In the genomic region with DNA sequence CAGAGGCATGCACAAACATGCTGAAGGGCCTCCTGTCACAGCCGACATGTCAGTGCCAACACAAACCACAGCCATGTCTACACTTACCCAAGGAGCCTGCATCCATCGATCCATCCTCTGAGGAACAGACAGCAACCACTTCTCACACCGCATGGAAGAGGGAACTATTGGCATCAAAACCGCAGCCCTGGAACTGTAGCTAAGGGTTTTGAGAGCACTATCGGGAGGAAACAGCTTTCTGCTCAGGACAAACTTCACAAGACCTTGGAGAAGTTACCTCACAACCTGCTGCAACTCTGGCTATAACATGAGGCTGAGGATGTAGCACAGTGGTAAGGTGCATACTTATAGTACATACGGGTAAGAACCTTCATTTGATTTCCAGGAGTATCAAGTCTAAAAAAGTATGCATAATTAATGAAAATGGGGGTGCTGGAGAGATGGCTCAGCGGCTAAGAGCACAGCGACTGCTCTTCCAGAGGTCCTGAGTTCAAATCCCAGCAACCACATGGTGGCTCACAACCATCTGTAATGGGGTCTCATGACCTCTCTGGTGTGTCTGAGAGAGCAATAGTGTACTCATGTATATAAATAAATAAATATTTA, we compare ENCODE assay signal across 1 mouse cellular context.
TF ChIP-seq lines count a peak whose summit lies in the region.

No protein-coding gene starts in this region.

TF ChIP-seq in MEL, 35 proteins besides CTCF, POLR2A, EP300 and RAD21:
- TF ChIP-seq MYB (IDR thresholded peaks at IDR 0.05; ENCODE audit: low read depth, low read length) (no peak), BHLHE40 (IDR thresholded peaks at IDR 0.05; ENCODE audit: borderline replicate concordance, low read depth, low read length) (no peak), MEF2A (IDR thresholded peaks at IDR 0.05; ENCODE audit: extremely low read depth, insufficient replicate concordance, low read depth, low read length, poor library complexity, severe bottlenecking) (no peak), ZNF384 (IDR thresholded peaks at IDR 0.05; ENCODE audit: low read depth, low read length) (no peak), GABPA (IDR thresholded peaks at IDR 0.05; ENCODE audit: low read depth, low read length) (no peak), RCOR1 (IDR thresholded peaks at IDR 0.05; ENCODE audit: low read depth, low read length) (peak; percentile 55; the same call in 1 of the 2 replicates), NRF1 (IDR thresholded peaks at IDR 0.05; ENCODE audit: insufficient read depth, low read depth, low read length, poor library complexity, severe bottlenecking) (no peak), MAFK (IDR thresholded peaks at IDR 0.05; ENCODE audit: borderline replicate concordance, low read depth, low read length) (no peak; the same call in 1 of the 2 replicates), SMC3 (IDR thresholded peaks at IDR 0.05; ENCODE audit: low read depth, low read length) (no peak), POLR2AphosphoS2 (IDR thresholded peaks at IDR 0.05; ENCODE audit: low read length) (peak; percentile 71), POLR2AphosphoS5 (IDR thresholded peaks at IDR 0.05; ENCODE audit: borderline replicate concordance, low read depth, low read length) (no peak), TCF12 (IDR thresholded peaks at IDR 0.05; ENCODE audit: low read depth, low read length) (peak; percentile 74; the same call in 1 of the 2 replicates), UBTF (IDR thresholded peaks at IDR 0.05; ENCODE audit: borderline replicate concordance, insufficient read depth, low read depth, low read length) (no peak), MYC (IDR thresholded peaks at IDR 0.05; ENCODE audit: low read depth, low read length) (no peak; the same call in 1 of the 2 replicates), ETS1 (IDR thresholded peaks at IDR 0.05; ENCODE audit: low read depth, low read length) (peak; percentile 55), ZKSCAN1 (IDR thresholded peaks at IDR 0.05; ENCODE audit: low read depth, low read length) (no peak), JUND (IDR thresholded peaks at IDR 0.05; ENCODE audit: low read depth, low read length) (no peak; the same call in 1 of the 2 replicates), MXI1 (IDR thresholded peaks at IDR 0.05; ENCODE audit: low read depth, low read length) (no peak), SIN3A (IDR thresholded peaks at IDR 0.05; ENCODE audit: low read length) (no peak), CHD1 (IDR thresholded peaks at IDR 0.05; ENCODE audit: low read depth, low read length) (no peak), ELF1 (IDR thresholded peaks at IDR 0.05; ENCODE audit: low read depth, low read length) (no peak), ZC3H11A (IDR thresholded peaks at IDR 0.05; ENCODE audit: low read depth, low read length) (no peak), ZMIZ1 (IDR thresholded peaks at IDR 0.05; ENCODE audit: low read depth, low read length) (no peak), USF1 (IDR thresholded peaks at IDR 0.05; ENCODE audit: low read depth, low read length) (no peak), TAL1 (IDR thresholded peaks at IDR 0.05; ENCODE audit: low read length) (peak; percentile 98), GATA1 (IDR thresholded peaks at IDR 0.05; ENCODE audit: low read depth, low read length) (peak; percentile 56), E2F4 (IDR thresholded peaks at IDR 0.05; ENCODE audit: borderline replicate concordance, low read depth, low read length) (no peak), TBP (IDR thresholded peaks at IDR 0.05; ENCODE audit: low read depth, low read length) (peak; percentile 91), NELFE (IDR thresholded peaks at IDR 0.05; ENCODE audit: low read depth, low read length) (no peak), KAT2A (conservative IDR thresholded peaks at IDR 0.05; ENCODE audit: low read depth, low read length) (no peak), HCFC1 (IDR thresholded peaks at IDR 0.05; ENCODE audit: low read depth, low read length) (no peak), MAX (IDR thresholded peaks at IDR 0.05; ENCODE audit: low read length) (peak; percentile 36; the same call in 1 of the 2 replicates), MAZ (IDR thresholded peaks at IDR 0.05; ENCODE audit: low read depth, low read length) (no peak), CHD2 (IDR thresholded peaks at IDR 0.05; ENCODE audit: low read length) (no peak), USF2 (IDR thresholded peaks at IDR 0.05; ENCODE audit: borderline replicate concordance in 1 of 2, insufficient read depth in 1 of 2, low read depth in 1 of 2, low read length in 2 of 2) (no peak)
